Mouse (Mus musculus) left cerebral cortex, postnatal 4 days (tissue): Measurements from ENCODE around the gene Rxfp3. TPM values are rescaled to one million over a fixed set of nuclear protein-coding genes. Genes with fewer than 3 reads are reported as not detected.
"Not testable (repeated sequence)": the region's sequence is repeated elsewhere in the genome, so short reads cannot be mapped to it uniquely, and the experiment has no call there.

Experiments
- DNase-seq: peaks from one replicate; pipeline ENCODE4 v3.0.0-alpha.2; 2022
- intact Hi-C: fragments of 180-260 bp; cut with DNase I; formaldehyde crosslinking; loops from one replicate; pipeline ENCODE4 v1.15.1; 2025
- total RNA-seq, 2 experiments: library from RNA; stranded (reverse); gene quantifications; 2 replicates each; pipeline ENCODE4 v1.2.3; 2021

Rxfp3 gene
- total RNA-seq, 2 experiments from 2014 or later = 4.4 to 5.6 TPM

DNA sequence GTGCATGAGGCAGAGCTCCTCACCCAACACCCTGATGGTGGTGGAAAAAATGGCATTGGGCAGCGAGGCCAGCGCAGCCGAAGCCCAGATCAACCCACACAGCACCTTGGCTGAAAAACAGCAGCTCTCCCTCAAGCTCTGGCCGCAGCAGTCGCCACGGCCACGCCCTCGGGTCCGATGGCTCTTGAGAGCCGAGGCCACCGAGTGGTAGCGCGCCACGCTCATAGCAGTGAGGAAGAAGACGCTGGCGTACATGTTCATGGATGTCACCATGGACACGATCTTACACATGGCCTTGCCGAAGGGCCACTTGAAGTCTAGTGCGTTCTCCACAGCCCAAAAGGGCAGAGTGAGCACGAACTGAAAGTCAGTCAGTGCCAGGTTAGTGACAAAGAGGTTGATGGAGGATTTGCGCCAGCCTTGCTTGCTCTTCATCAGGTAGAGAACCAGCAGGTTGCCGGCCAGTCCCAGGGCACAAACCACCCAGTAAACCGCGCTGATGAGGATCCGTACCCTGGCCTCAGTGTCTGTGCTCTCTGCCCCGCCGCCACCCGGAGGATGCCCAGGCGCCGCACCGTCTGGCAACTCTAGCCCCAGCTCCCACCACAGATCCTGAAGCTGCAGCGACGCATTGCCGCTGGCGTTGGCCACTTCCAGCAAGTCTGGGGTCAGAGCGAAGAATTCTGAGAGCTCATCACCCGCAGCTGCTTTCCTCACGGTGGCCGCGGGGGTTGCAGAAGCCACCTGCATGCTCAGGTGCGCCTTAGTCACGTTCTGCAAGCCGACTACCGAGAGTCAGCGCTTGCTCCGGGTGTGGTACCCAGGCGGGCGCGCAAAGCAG is 1.0 kb downstream of the Rxfp3 start:
- intact Hi-C loops = loop anchor here (5.0 to 10.0 kb wide), 2 partner anchors 112 to 281 kb away; no protein-coding TSS in a partner anchor

DNA sequence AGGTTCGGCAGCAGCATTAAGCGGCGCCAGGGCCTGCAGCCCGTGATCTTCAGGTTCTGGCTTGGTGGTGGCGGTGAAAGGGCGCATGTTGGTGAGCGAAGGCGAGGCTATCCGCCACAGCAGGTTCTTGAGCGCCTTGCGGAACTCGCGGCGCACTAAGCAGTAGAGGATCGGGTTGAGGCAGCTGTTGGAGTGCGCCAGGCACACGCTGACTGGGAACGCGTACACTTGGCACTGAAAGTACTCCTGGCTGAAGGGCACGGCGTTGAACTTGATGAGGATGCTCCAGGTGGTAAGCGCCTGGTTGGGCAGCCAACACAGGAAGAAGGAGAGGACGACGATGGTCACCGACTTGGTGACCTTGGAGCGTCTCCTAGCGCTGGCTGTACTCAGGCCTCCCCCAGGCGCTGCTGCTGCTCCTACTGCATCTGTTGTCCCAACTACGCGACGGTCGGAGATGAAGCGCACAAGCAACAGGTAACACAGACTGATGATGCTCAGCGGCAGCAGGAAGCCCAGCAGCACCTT is 1.8 kb downstream of the Rxfp3 start:
- DNase-seq = peak; percentile 9
- intact Hi-C loops = loop anchor here (5.0 to 10.0 kb wide), 2 partner anchors 111 to 281 kb away; no protein-coding TSS in a partner anchor

More for the DNA sequence above, 1.0 kb downstream of the Rxfp3 start:
- DNase-seq = peak; percentile 14

DNA sequence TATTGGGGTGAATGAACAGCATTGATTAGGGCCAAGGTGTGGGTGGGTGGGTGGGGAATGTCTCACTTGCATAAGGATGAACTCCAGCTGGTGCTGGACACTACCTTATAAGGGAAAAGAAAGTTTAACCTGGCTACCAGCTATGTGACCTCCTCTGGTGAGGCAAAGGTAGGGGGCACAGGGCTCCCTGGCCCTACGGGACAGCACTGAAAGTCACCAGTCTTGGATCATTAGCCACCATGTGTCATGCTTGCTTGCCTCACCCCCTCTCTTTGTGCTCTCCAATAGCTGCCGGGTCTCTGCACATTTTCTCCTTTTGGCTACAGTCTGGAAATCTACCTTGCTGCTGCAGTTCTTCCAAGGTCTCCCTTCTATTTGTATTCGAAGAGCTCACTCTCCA is 7.6 kb downstream of the Rxfp3 start:
- intact Hi-C loops = loop anchor here (10.0 kb wide), 1 partner anchor 105 kb away; no protein-coding TSS in a partner anchor
- no peak for DNase-seq

DNA sequence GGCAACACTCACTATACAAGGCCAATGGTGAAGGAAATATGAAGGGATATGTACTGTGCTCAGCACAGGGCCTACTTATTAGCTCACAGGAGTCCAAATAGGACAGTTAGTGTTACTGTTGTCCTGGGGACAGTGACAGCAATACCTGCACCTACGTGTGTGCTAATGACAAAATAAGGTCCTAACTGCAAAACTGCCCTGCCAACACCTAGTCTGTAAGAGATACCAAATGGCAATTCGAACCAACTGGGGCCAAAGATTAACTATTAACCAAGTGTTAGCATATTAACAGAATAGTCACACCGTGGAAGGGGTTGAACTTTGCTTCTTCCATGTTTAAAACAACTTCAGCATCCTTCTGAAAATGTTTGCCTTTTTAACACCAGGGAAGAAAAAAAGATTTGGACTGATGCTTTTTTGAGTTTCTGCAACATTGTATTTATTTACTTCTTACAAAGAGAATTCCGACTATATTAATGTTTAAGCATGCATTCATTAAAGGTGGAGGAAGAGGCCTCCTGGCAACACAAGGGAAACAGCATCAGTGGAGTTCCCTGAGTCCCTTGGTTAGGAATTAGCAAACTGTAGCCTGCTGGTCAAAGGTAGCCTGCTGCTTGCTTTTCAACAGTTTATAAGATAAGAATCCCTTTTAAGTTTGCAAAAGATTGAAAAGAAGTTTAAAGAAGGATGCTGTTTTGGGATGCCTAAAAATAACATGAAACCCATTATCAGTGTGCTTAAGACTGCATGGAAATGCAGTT is 10.8 kb downstream of the Rxfp3 start:
- intact Hi-C loops = no loop called here

DNA sequence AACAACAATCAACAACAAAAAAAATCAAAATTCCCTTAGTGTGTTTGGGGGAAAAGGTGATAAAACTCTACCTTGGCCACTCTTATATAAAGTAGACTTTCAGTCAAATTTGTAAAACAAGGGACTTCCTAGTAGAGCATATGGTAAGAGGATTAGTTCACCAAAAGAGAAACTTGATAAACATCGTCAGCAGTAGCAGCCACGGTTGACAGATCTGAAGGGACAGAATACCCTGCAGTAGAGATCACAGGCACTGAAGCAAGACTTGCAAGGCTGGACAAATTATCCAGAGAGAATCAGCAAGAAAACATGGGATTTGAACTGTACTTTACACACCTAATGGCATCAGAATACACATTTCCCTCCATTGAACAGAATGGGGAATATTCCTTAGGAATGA is 22.9 kb downstream of the Rxfp3 start:
- intact Hi-C loops = no loop called here
- DNase-seq = no peak

More for the DNA sequence above, 10.8 kb downstream of the Rxfp3 start:
- DNase-seq = no peak

DNA sequence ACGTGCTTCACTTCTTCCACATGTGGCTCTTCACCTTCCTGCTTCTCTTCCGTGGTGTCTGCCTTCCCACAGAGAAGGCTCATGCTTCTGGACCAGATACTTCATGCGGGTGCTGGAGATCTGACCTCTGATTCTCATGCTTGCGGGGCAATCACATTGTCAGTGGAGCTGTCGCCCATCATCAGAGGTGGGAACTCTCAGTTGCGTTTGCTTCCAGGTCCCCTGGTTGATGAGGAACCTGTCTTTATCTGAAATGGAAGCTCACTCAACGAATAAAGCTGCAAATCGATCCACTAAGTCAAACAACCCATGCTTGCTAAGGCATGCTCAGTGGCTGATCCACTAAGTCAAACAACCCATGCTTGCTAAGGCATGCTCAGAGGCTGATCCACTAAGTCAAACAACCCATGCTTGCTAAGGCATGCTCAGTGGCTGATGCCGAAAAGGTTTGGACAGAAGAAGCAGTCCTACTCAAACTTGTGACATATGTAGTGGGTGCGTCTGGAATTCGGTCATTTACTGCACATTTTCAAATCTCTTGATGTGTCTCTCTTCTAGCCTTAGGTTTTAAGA is 26.7 kb downstream of the Rxfp3 start:
- no peak for DNase-seq
- intact Hi-C loops = no loop called here

DNA sequence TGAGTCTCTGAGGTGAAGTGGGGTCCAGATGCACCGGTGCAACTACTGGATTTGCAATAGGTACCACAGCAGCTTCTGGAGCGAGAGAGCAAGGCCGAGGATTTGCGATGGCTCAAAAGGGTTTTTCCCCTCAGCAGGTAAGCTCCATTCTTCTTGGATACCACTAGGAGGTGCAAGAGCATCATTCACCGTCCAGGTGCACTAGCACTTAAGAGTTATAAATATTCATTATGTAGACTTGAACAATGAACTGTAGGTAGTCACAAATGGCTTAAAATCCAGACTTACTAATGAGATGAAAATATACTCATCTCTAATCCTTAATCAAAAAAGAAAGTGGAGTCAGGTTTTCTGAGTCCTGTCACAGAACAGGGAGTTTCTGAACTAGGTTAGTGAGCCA is 29.0 kb downstream of the Rxfp3 start:
- no peak for DNase-seq
- intact Hi-C loops = no loop called here

DNA sequence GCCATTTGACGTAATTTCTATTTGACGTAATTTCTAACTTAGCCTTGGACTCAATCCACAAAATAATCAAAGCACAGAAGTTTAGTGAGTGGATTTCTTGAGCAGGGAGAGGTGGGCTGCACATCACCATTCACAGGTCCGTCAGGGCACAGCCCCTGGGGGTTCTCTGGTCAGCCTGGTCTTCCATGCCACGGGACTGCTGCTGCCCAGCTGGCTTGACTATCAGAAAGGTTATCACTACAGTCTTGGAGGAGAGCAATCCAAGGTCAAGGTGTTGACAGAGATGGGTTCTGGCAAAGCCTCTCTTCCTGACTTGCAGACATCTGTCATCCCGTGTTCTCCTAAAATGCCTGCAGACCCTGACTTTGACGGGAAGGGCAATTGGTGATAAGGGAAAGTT is 33.1 kb downstream of the Rxfp3 start:
- DNase-seq = no peak
- intact Hi-C loops = no loop called here

DNA sequence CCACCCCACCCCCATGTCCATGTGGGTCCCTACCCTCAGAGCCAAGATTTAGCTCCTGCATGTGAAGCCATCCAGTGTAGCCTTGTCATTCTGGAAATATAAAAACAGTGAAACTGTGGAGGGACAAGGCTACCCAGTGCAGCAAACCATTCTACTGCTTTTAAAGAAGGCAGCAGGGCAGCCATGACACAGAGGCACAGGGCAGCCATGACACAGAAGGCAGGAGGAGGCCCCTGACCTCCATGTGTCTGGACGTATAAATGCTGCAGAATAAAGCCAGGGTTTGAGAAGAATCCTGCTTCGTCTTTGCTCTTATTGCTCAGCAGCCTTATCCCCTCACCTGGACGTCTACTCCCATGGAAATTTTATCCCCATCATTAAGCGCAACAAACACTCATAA is 34.0 kb downstream of the Rxfp3 start:
- no peak for DNase-seq
- intact Hi-C loops = no loop called here

DNA sequence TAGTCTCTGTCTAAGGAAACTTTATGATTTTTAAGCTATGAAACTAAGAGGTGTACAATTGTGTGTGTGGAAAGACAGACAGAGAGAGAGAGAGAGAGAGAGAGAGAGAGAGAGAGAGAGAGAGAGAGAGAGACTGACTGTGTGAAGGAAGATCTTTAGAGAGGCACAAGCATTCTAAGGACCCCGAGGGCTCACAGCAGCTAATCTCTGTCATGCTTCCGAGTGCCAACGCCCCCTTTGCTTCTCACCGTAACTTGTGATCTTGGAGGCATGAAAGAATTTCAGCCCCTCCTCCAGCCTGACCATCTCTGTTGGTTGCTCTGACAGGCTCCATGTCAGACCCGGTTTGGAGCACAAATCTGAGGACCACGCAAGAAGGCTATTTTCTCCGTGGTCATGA is 37.4 kb downstream of the Rxfp3 start, which contains the start of gene Slc45a2:
Slc45a2 (plus strand) TSS at position 301 of the 400 bp plus-strand sequence.
- intact Hi-C loops = no loop called here
- no peak for DNase-seq

DNA sequence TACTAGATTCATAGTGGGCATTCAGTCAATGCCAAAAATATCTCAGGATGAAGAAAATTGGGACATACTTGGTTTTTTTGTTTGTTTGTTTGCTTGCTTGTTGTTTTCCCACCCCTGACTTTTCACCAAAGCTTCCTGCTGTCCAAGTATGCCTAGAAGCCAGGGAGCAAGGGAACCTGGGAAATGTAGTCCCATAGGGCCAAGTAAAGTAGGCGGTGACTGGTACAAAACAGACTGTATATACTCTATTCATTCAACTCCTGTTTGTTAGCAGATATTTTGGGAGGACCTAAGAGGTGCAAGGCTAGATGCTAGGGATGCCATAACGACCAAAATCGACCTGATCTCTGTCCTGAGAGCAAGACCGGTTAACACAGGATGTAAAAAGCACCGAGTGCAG is 38.0 kb downstream of the Rxfp3 start:
- intact Hi-C loops = no loop called here
- no peak for DNase-seq

DNA sequence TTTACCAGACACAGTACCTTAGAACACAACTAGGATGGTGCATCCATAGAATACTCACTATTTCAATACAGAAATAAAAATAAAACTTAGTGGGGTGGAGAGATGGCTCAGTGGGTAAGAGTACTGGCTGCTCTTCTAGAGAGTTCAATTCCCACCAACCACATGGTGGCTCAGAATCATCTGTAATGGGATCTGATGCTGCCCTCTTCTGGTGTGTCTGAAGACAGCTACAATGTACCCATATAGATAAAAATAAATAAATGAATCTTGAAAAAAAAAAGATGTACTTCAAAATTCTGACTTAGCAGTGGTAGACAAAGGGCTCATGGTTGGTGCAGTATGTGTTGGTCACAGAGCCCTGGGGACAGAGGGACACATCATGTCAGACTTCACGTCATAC is 46.2 kb downstream of the Rxfp3 start:
- intact Hi-C loops = no loop called here
- DNase-seq = no peak

DNA sequence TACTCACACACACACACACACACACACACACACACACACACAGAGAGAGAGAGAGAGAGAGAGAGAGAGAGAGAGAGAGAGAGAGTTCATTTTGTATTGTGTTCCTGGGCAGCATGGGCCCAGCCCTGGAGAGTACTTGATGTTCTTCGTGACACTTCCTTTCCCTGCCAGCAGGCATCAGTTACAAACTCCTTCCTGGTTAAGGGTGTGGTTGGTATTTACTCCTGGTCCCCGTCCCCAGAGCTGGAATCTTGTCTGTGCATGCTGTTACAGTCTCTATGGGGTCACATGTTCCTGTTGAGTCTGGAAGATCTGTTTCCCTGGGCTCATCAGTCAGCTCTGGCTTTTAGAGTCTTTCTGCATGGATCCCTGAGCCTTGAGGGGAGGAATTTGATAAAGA is 47.4 kb downstream of the Rxfp3 start:
- no peak for DNase-seq
- intact Hi-C loops = no loop called here

DNA sequence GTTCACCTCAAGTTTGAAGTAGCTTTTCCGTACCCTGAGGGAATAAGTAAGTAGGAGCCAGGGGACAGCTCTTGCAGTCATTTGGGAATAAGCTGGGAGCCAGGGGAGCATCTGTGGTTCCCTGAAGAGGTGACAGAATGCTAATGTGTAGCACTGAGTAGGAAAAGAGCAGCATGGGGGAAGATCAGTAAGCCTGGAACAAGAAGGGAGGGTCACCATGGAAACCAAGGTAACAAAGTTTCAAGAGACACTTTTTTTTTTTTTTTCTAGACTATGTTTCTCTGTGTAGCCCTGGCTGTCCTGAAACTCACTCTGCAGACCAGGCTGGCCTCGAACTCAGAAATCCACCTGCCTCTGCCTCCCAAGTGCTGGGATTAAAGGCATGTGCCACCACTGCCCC is 51.3 kb downstream of the Rxfp3 start:
- intact Hi-C loops, DNase-seq: not testable (repeated sequence)

DNA sequence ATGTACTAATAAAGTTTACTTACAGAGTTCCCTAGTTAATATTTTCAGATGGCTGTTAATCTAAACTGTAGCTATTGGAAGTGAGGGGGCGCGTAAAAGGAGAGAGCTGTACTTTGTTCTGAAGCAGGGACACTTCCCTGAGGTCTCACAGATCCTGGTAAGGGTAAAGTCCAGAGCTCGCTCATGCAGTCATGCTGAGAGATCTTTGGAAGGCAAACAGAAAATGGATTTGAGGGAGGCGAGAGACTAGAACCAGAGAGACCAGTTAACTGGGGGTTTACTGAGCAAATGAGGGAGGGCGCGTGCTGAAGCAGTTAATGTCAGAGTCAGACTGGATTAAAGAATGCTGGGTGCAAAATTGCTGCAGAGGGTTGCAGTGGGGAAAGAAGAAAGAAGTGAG is 52.0 kb downstream of the Rxfp3 start:
- intact Hi-C loops = no loop called here

More for the DNA sequence above, 52.0 kb downstream of the Rxfp3 start:
- no peak for DNase-seq

Other genes with a start within 250 kb of the Rxfp3 start
- under 1 TPM; 0.16 to 0.36 TPM for gene C1qtnf3, start 85.7 kb downstream of the Rxfp3 start, total RNA-seq
- 1 to 10 TPM; 5.8 to 7.2 TPM for gene Amacr, start 56.2 kb downstream of the Rxfp3 start, total RNA-seq
- gene Slc45a2, start 37.3 kb downstream of the Rxfp3 start, total RNA-seq = not detected
- gene Adamts12, start 26.8 kb upstream of the Rxfp3 start, total RNA-seq = 1 to 10 TPM; 5.2 to 6.5 TPM